Mouse (Mus musculus) layer of hippocampus, postnatal 25 days (tissue): ENCODE results near the gene Sirpa. TPM values are rescaled to one million over a fixed set of nuclear protein-coding genes. Genes with fewer than 3 reads are reported as not detected.

Experiments
- DNase-seq, 2 experiments: peaks; one replicate each; pipeline ENCODE4 v3.0.0; 2022; ENCODE audit warnings: mixed read lengths in 2 of 2, low spot score in 1 of 2; ENCODE audit errors: extremely low spot score in 1 of 2
- total RNA-seq, 2 experiments: library from RNA; stranded (reverse); gene quantifications; 2 replicates each; pipeline ENCODE4 v1.2.3; 2021

The Sirpa gene
- total RNA-seq, 2 experiments from 2014 or later, result 284 to 286 TPM

- DNase-seq, result no peak
These were observed 10.9 kb downstream of the Sirpa start for GRCm38 (mm10) chr2:129603536-129603935.

GRCm38 (mm10) chr2:129604032-129604431 is 11.4 kb downstream of the Sirpa start:
- DNase-seq, result no peak

- DNase-seq, result no peak
These were observed 13.2 kb downstream of the Sirpa start for GRCm38 (mm10) chr2:129605816-129606215.

GRCm38 (mm10) chr2:129606269-129606668 is 13.6 kb downstream of the Sirpa start:
- no peak for DNase-seq

GRCm38 (mm10) chr2:129606899-129607298 is 14.3 kb downstream of the Sirpa start:
- DNase-seq, result no peak

- no peak for DNase-seq
These were observed 21.3 kb downstream of the Sirpa start for GRCm38 (mm10) chr2:129613971-129614370.

GRCm38 (mm10) chr2:129614482-129615185 is 22.0 kb downstream of the Sirpa start:
- no peak for DNase-seq

- DNase-seq, result no peak
These were observed 27.5 kb downstream of the Sirpa start for GRCm38 (mm10) chr2:129620148-129620547.

- DNase-seq, result no peak
These were observed 28.2 kb downstream of the Sirpa start for GRCm38 (mm10) chr2:129620881-129621280.

- peak in 1 of 2 experiments; percentile 5 for DNase-seq
These were observed 29.2 kb downstream of the Sirpa start for GRCm38 (mm10) chr2:129621654-129622490.

- no peak for DNase-seq
These were observed 30.3 kb downstream of the Sirpa start for GRCm38 (mm10) chr2:129622918-129623317.

- DNase-seq, result no peak
These were observed 31.1 kb downstream of the Sirpa start for GRCm38 (mm10) chr2:129623771-129624170.

GRCm38 (mm10) chr2:129624246-129624918 is 31.7 kb downstream of the Sirpa start:
- DNase-seq, result no peak

GRCm38 (mm10) chr2:129624956-129625355 is 32.3 kb downstream of the Sirpa start:
- peak in 1 of 2 experiments; percentile 9 for DNase-seq

- DNase-seq, result peak in 1 of 2 experiments; percentile 5
These were observed 33.2 kb downstream of the Sirpa start for GRCm38 (mm10) chr2:129625845-129626244.

- DNase-seq, result no peak
These were observed 34.0 kb downstream of the Sirpa start for GRCm38 (mm10) chr2:129626621-129627061.

GRCm38 (mm10) chr2:129627133-129627532 is 34.5 kb downstream of the Sirpa start:
- DNase-seq, result no peak

- DNase-seq, result no peak
These were observed 35.2 kb downstream of the Sirpa start for GRCm38 (mm10) chr2:129627811-129628210.

- no peak for DNase-seq
These were observed 36.0 kb downstream of the Sirpa start for GRCm38 (mm10) chr2:129628456-129629185.

- DNase-seq, result no peak
These were observed 37.3 kb downstream of the Sirpa start for GRCm38 (mm10) chr2:129629786-129630531.
